In genomic region chr14:17004714-17005113, GRCm38 (mm10) we compare ENCODE assay signal across 23 mouse cellular contexts.
DNase-seq lines count a peak whose midpoint lies in the region; ATAC-seq and TF ChIP-seq lines count a peak whose summit lies in the region.
"Had no signal": no experiment of that assay in that cellular context is flagged by ENCODE, and none has a peak within 500 bp of the region (broad histone marks: within the 10 kb centered on the region; RNA-seq: fewer than 3 reads in every experiment).

No protein-coding gene starts in this region.

- H3K4me3 ChIP-seq in heart, embryonic 16.5 days (ENCODE audit: low read length) = no peak overlapping the region
- H3K4me3 ChIP-seq in kidney, postnatal 0 days (replicated peaks; ENCODE audit: low read depth, low read length) = no peak overlapping the region
- H3K4me3 ChIP-seq in myocyte = no peak overlapping the region
- H3K4me3 ChIP-seq in stomach, embryonic 15.5 days (replicated peaks) = no peak overlapping the region
- H3K4me3 ChIP-seq: forebrain, embryonic 13.5 days; layer of hippocampus, adult 2 months; left cerebral cortex, adult 2 months; limb, embryonic 12.5 days; liver, embryonic 15.5 days; midbrain, embryonic 10.5 days; midbrain, embryonic 15.5 days; neural tube, embryonic 12.5 days had no signal

- H3K9ac ChIP-seq in heart, embryonic 16.5 days (ENCODE audit: low read length) = no peak overlapping the region
- no peak overlapping the region for H3K9ac ChIP-seq in kidney, postnatal 0 days (ENCODE audit: low read depth, low read length)
- no peak overlapping the region for H3K9ac ChIP-seq in stomach, embryonic 15.5 days
- H3K9ac ChIP-seq: forebrain, embryonic 13.5 days; hindbrain, embryonic 14.5 days; limb, embryonic 12.5 days; liver, embryonic 15.5 days; midbrain, embryonic 15.5 days; neural tube, embryonic 12.5 days had no signal

- no peaks in the 10 kb centered on the region for H3K9me3 ChIP-seq in heart, embryonic 16.5 days (replicated peaks; ENCODE audit: control insufficient read depth, low read length)
- no peaks in the 10 kb centered on the region for H3K9me3 ChIP-seq in kidney, postnatal 0 days (replicated peaks; ENCODE audit: low read length)
- no peaks in the 10 kb centered on the region for H3K9me3 ChIP-seq in stomach, embryonic 15.5 days
- H3K9me3 ChIP-seq: forebrain, embryonic 13.5 days; limb, embryonic 12.5 days; liver, embryonic 15.5 days; midbrain, embryonic 10.5 days; midbrain, embryonic 15.5 days; neural tube, embryonic 12.5 days had no signal

- DNase-seq in heart, adult 11 months = no peak
- peak; percentile 23 for DNase-seq in kidney, postnatal 0 days (ENCODE audit: low spot score)
- DNase-seq in kidney, adult 9 months = no peak
- DNase-seq: adrenal gland, postnatal 25 days; B cell, adult 2 months; cerebellum, adult 11-12 months; cerebellum, adult 9-11 months; gastrocnemius, postnatal 10 days; kidney, adult 18-20 months; right cerebral cortex, adult 18-20 months; spleen, adult 18-20 months had no signal

- no peaks in the 10 kb centered on the region for H3K79me2 ChIP-seq in myocyte (ENCODE audit: control insufficient read depth, insufficient read depth)

- 76% methylated on average over 1 of the region's 1 CpGs for WGBS in heart, embryonic 16.5 days
- WGBS in kidney, postnatal 0 days = 48% methylated on average over 1 of the region's 1 CpGs
- 37% methylated on average over 1 of the region's 1 CpGs for WGBS in stomach, embryonic 15.5 days

- H3K36me3 ChIP-seq in heart, embryonic 16.5 days (ENCODE audit: control insufficient read depth, insufficient read depth) = no peaks in the 10 kb centered on the region
- no peaks in the 10 kb centered on the region for H3K36me3 ChIP-seq in kidney, postnatal 0 days (ENCODE audit: insufficient read depth, low read length)
- H3K36me3 ChIP-seq in myocyte (ENCODE audit: control insufficient read depth, insufficient read depth) = no peaks in the 10 kb centered on the region
- H3K36me3 ChIP-seq in stomach, embryonic 15.5 days = no peaks in the 10 kb centered on the region
- H3K36me3 ChIP-seq: limb, embryonic 12.5 days; liver, embryonic 15.5 days; midbrain, embryonic 10.5 days; midbrain, embryonic 15.5 days; neural tube, embryonic 12.5 days had no signal

- no peak for TF ChIP-seq POLR2A in myocyte (IDR thresholded peaks at IDR 0.05; ENCODE audit: insufficient read length, low read depth)

- no peaks in the 10 kb centered on the region for H3K27me3 ChIP-seq in heart, embryonic 16.5 days (ENCODE audit: control insufficient read depth, insufficient read depth, low read length)
- no peaks in the 10 kb centered on the region for H3K27me3 ChIP-seq in kidney, postnatal 0 days (ENCODE audit: insufficient read depth, low read length)
- H3K27me3 ChIP-seq in myocyte (ENCODE audit: control insufficient read depth, insufficient read depth, insufficient read length) = no peaks in the 10 kb centered on the region
- H3K27me3 ChIP-seq in stomach, embryonic 15.5 days (replicated peaks) = no peaks in the 10 kb centered on the region
- H3K27me3 ChIP-seq: forebrain, embryonic 13.5 days; limb, embryonic 12.5 days; liver, embryonic 15.5 days; midbrain, embryonic 15.5 days; neural tube, embryonic 12.5 days had no signal

- H3K27ac ChIP-seq in heart, embryonic 16.5 days (ENCODE audit: low read length) = no peak overlapping the region; the same call in 1 of the 2 replicates
- H3K27ac ChIP-seq in kidney, postnatal 0 days = no peak overlapping the region
- peak overlapping the region; percentile 72 for H3K27ac ChIP-seq in stomach, embryonic 15.5 days
- H3K27ac ChIP-seq: forebrain, embryonic 13.5 days; hindbrain, embryonic 14.5 days; layer of hippocampus, adult 2 months; left cerebral cortex, adult 2 months; limb, embryonic 12.5 days; liver, embryonic 15.5 days; midbrain, embryonic 10.5 days; midbrain, embryonic 15.5 days; neural tube, embryonic 12.5 days had no signal

- TF ChIP-seq CTCF in kidney, postnatal 0 days (IDR thresholded peaks at IDR 0.05; ENCODE audit: low read depth) = no peak

- 0 out of 2 replicates have a peak, but pooled peaks have one; percentile 28 for ATAC-seq in heart, embryonic 16.5 days (replicated peaks; ENCODE audit: extremely low read depth, insufficient read depth, low FRiP score)
- ATAC-seq in kidney, postnatal 0 days (replicated peaks; ENCODE audit: low FRiP score, low read depth) = no peak
- 0 out of 2 replicates have a peak, but pooled peaks have one; percentile 36 for ATAC-seq in stomach, embryonic 15.5 days (ENCODE audit: insufficient read depth, low FRiP score, low read depth)
- ATAC-seq: forebrain, embryonic 13.5 days; midbrain, embryonic 15.5 days had no signal

- no peak overlapping the region for H3ac ChIP-seq in myocyte (ENCODE audit: control insufficient read depth, insufficient read length)

- 0 out of 2 replicates have a peak, but pooled peaks cover 3% of the 10 kb centered on the region for H3K4me1 ChIP-seq in heart, embryonic 16.5 days (ENCODE audit: control insufficient read depth, insufficient read depth, low read length)
- H3K4me1 ChIP-seq in kidney, postnatal 0 days (replicated peaks; ENCODE audit: insufficient read depth, low read length) = no peaks in the 10 kb centered on the region
- 0 out of 2 replicates have a peak, but pooled peaks cover 3% of the 10 kb centered on the region for H3K4me1 ChIP-seq in stomach, embryonic 15.5 days
- H3K4me1 ChIP-seq: forebrain, embryonic 13.5 days; limb, embryonic 12.5 days; liver, embryonic 15.5 days; midbrain, embryonic 10.5 days; midbrain, embryonic 15.5 days; neural tube, embryonic 12.5 days had no signal

- no peak overlapping the region for H3K4me2 ChIP-seq in heart, embryonic 16.5 days (ENCODE audit: low read depth, low read length)
- no peak overlapping the region for H3K4me2 ChIP-seq in kidney, postnatal 0 days (ENCODE audit: low read length)
- peak overlapping the region; percentile 1 for H3K4me2 ChIP-seq in myocyte (ENCODE audit: low read depth)
- no peak overlapping the region for H3K4me2 ChIP-seq in stomach, embryonic 15.5 days
- H3K4me2 ChIP-seq: forebrain, embryonic 13.5 days; hindbrain, embryonic 14.5 days; limb, embryonic 12.5 days; liver, embryonic 15.5 days; midbrain, embryonic 15.5 days; neural tube, embryonic 12.5 days had no signal

TF ChIP-seq in myocyte, 11 proteins besides CTCF, POLR2A, EP300 and RAD21:
- no peak for TF ChIP-seq USF1 (IDR thresholded peaks at IDR 0.05; ENCODE audit: low read depth)
- TF ChIP-seq TCF3 (IDR thresholded peaks at IDR 0.05; ENCODE audit: insufficient read length, low read depth) = no peak
- TF ChIP-seq E2F4 (IDR thresholded peaks at IDR 0.05; ENCODE audit: insufficient read depth) = no peak
- TF ChIP-seq SRF (IDR thresholded peaks at IDR 0.05; ENCODE audit: control insufficient read depth, insufficient read length, low read depth) = no peak
- TF ChIP-seq TCF12 (IDR thresholded peaks at IDR 0.05; ENCODE audit: insufficient read depth, poor library complexity, severe bottlenecking) = no peak
- TF ChIP-seq MAX (IDR thresholded peaks at IDR 0.05; ENCODE audit: low read depth) = no peak
- TF ChIP-seq MYOD1 (IDR thresholded peaks at IDR 0.05; ENCODE audit: control insufficient read depth in 1 of 3, insufficient read length in 2 of 3, low read depth in 2 of 3) = no peak
TF ChIP-seq in myocyte: peak in this region for 0.
